Comparison of ENCODE assay signal across 17 mouse cellular contexts in genomic region chr8:119809620-119810019, GRCm38 (mm10). TPM values are rescaled to one million over a fixed set of nuclear protein-coding genes. Genes with fewer than 3 reads are reported as not detected.
DNase-seq lines count a peak whose midpoint lies in the region; ATAC-seq and TF ChIP-seq lines count a peak whose summit lies in the region.
"Had no signal": no experiment of that assay in that cellular context is flagged by ENCODE, and none has a peak within 500 bp of the region (broad histone marks: within the 10 kb centered on the region; RNA-seq: fewer than 3 reads in every experiment).

No protein-coding gene starts in this region.

- WGBS in neural tube, embryonic 11.5 days: 92% methylated on average over 9 of the region's 9 CpGs
- WGBS in hindbrain, embryonic 13.5 days: 92% methylated on average over 9 of the region's 9 CpGs
- WGBS in midbrain, embryonic 15.5 days: 92% methylated on average over 9 of the region's 9 CpGs

- H3K27me3 ChIP-seq in neural tube, embryonic 11.5 days (ENCODE audit: control insufficient read depth, insufficient read depth, low read length): no peaks in the 10 kb centered on the region
- no peaks in the 10 kb centered on the region for H3K27me3 ChIP-seq in hindbrain, embryonic 13.5 days
- no peaks in the 10 kb centered on the region for H3K27me3 ChIP-seq in midbrain, embryonic 15.5 days (replicated peaks)
- H3K27me3 ChIP-seq: embryonic facial prominence, embryonic 15.5 days had no signal

- no peak; the same call in 1 of the 2 replicates for ATAC-seq in neural tube, embryonic 11.5 days (ENCODE audit: insufficient read depth, low FRiP score, low TSS enrichment)
- no peak for ATAC-seq in hindbrain, embryonic 13.5 days (ENCODE audit: low FRiP score)
- ATAC-seq in midbrain, embryonic 15.5 days (replicated peaks): no peak

- no peak for DNase-seq in neural tube, embryonic 11.5 days (ENCODE audit: low spot score)
- DNase-seq in neural tube, embryonic 10.5 days (ENCODE audit: extremely low spot score, low spot score): no peak
- DNase-seq in gastrocnemius, postnatal 4 days (ENCODE audit: low spot score in 2 of 2): no peak
- no peak for DNase-seq in gastrocnemius, adult 2 months
- no peak for DNase-seq in T-cell, adult 2 months (ENCODE audit: low spot score)
- DNase-seq: cerebellum, adult 9-11 months; kidney, adult 8-10 months; layer of hippocampus, postnatal 36 days; lung, adult 2 months; lung, postnatal 4 days; spleen, adult 18-20 months; thymus, adult 2 months had no signal

- H3K36me3 ChIP-seq in neural tube, embryonic 11.5 days (ENCODE audit: control insufficient read depth, insufficient read depth, low read length): peaks cover 2% of the 10 kb centered on the region
- peaks cover 26% of the 10 kb centered on the region for H3K36me3 ChIP-seq in hindbrain, embryonic 13.5 days
- H3K36me3 ChIP-seq in midbrain, embryonic 15.5 days (replicated peaks): no peaks in the 10 kb centered on the region

- no peak for TF ChIP-seq CTCF in gastrocnemius, adult 2 months (IDR thresholded peaks at IDR 0.05)

- H3K9ac ChIP-seq in neural tube, embryonic 11.5 days (ENCODE audit: low read length): no peak overlapping the region
- H3K9ac ChIP-seq in hindbrain, embryonic 13.5 days: peak overlapping the region; percentile 46; the same call in 1 of the 2 replicates
- H3K9ac ChIP-seq in midbrain, embryonic 15.5 days: no peak overlapping the region
- H3K9ac ChIP-seq: embryonic facial prominence, embryonic 15.5 days had no signal

- no peak overlapping the region for H3K4me3 ChIP-seq in neural tube, embryonic 11.5 days (ENCODE audit: low read depth, low read length)
- H3K4me3 ChIP-seq in hindbrain, embryonic 13.5 days: no peak overlapping the region
- no peak overlapping the region for H3K4me3 ChIP-seq in midbrain, embryonic 15.5 days
- no peak overlapping the region for H3K4me3 ChIP-seq in gastrocnemius, adult 2 months
- H3K4me3 ChIP-seq: embryonic facial prominence, embryonic 15.5 days; limb, embryonic 10.5 days had no signal

- peaks cover 18% of the 10 kb centered on the region for H3K4me1 ChIP-seq in neural tube, embryonic 11.5 days (ENCODE audit: control insufficient read depth, insufficient read depth, low read length)
- H3K4me1 ChIP-seq in hindbrain, embryonic 13.5 days (replicated peaks): peaks cover 68% of the 10 kb centered on the region
- H3K4me1 ChIP-seq in midbrain, embryonic 15.5 days: peaks cover 48% of the 10 kb centered on the region

- no peak overlapping the region for H3K4me2 ChIP-seq in neural tube, embryonic 11.5 days (ENCODE audit: low read depth)
- no peak overlapping the region for H3K4me2 ChIP-seq in hindbrain, embryonic 13.5 days
- no peak overlapping the region for H3K4me2 ChIP-seq in midbrain, embryonic 15.5 days
- H3K4me2 ChIP-seq: embryonic facial prominence, embryonic 15.5 days; liver, embryonic 11.5 days had no signal

- H3K27ac ChIP-seq in neural tube, embryonic 11.5 days (ENCODE audit: low read depth, low read length): 0 out of 2 replicates have a peak overlapping the region, but pooled peaks have one; percentile 8
- H3K27ac ChIP-seq in hindbrain, embryonic 13.5 days: peak overlapping the region; percentile 42; the same call in 1 of the 2 replicates
- H3K27ac ChIP-seq in midbrain, embryonic 15.5 days: 0 out of 2 replicates have a peak overlapping the region, but pooled peaks have one; percentile 28
- no peak overlapping the region for H3K27ac ChIP-seq in gastrocnemius, adult 2 months
- H3K27ac ChIP-seq: embryonic facial prominence, embryonic 15.5 days; limb, embryonic 10.5 days had no signal

- H3K9me3 ChIP-seq in neural tube, embryonic 11.5 days (ENCODE audit: control insufficient read depth, low read length): no peaks in the 10 kb centered on the region
- H3K9me3 ChIP-seq in hindbrain, embryonic 13.5 days: no peaks in the 10 kb centered on the region
- H3K9me3 ChIP-seq in midbrain, embryonic 15.5 days: no peaks in the 10 kb centered on the region
- H3K9me3 ChIP-seq: embryonic facial prominence, embryonic 15.5 days; limb, embryonic 10.5 days had no signal

- intact Hi-C loops in gastrocnemius, adult 2 months (cut with DNase I): no loop called here

RNA-seq across cellular contexts. Expression of gene Cotl1, which starts 30.7 kb away (rescaled TPM):
- polyA plus RNA-seq in neural tube, embryonic 11.5 days (2014; fragmentation: Nextera tagmentation; extraction: Ambion mirVana): 574 and 631 TPM in 2 replicates
- 98.1 and 106 TPM in 2 replicates for polyA plus RNA-seq in hindbrain, embryonic 13.5 days (2015; fragmentation: Nextera tagmentation; extraction: Ambion mirVana)
- 123 and 134 TPM in 2 replicates for polyA plus RNA-seq in midbrain, embryonic 15.5 days (2015; fragmentation: Nextera tagmentation; extraction: Ambion mirVana)
- 10 to 100 TPM; 68.5 to 82.9 TPM for total RNA-seq in gastrocnemius, postnatal 4 days (2021)
- 1 to 10 TPM; 3.2 to 7.4 TPM for total RNA-seq in gastrocnemius, adult 2 months (2021)

RNA-seq across cellular contexts. Expression of gene Tldc1, which starts 31.4 kb away (rescaled TPM):
- polyA plus RNA-seq in neural tube, embryonic 11.5 days (2014; fragmentation: Nextera tagmentation; extraction: Ambion mirVana): 10.3 and 11.1 TPM in 2 replicates
- polyA plus RNA-seq in hindbrain, embryonic 13.5 days (2015; fragmentation: Nextera tagmentation; extraction: Ambion mirVana): 11.8 and 12.8 TPM in 2 replicates
- 11.4 and 11.8 TPM in 2 replicates for polyA plus RNA-seq in midbrain, embryonic 15.5 days (2015; fragmentation: Nextera tagmentation; extraction: Ambion mirVana)
- total RNA-seq in gastrocnemius, postnatal 4 days (2021): 1 to 10 TPM; 6.4 to 7.8 TPM
- 1 to 10 TPM; 3.0 to 3.3 TPM for total RNA-seq in gastrocnemius, adult 2 months (2021)

RNA-seq across cellular contexts. Expression of gene Klhl36, which starts 52.4 kb away (rescaled TPM):
- 7.8 and 8.9 TPM in 2 replicates for polyA plus RNA-seq in neural tube, embryonic 11.5 days (2014; fragmentation: Nextera tagmentation; extraction: Ambion mirVana)
- 14.6 and 14.8 TPM in 2 replicates for polyA plus RNA-seq in hindbrain, embryonic 13.5 days (2015; fragmentation: Nextera tagmentation; extraction: Ambion mirVana)
- 18.3 and 20.2 TPM in 2 replicates for polyA plus RNA-seq in midbrain, embryonic 15.5 days (2015; fragmentation: Nextera tagmentation; extraction: Ambion mirVana)
- 1 to 10 TPM; 4.0 to 4.8 TPM for total RNA-seq in gastrocnemius, postnatal 4 days (2021)
- total RNA-seq in gastrocnemius, adult 2 months (2021): 1 to 10 TPM in 1 of 2 experiments, under 1 TPM in 1; 0.71 to 1.1 TPM
